Mouse (Mus musculus) adrenal gland, adult 2 months (tissue): ENCODE measurements around the gene Eefsec. TPM values are rescaled to one million over a fixed set of nuclear protein-coding genes. Genes with fewer than 3 reads are reported as not detected.

ENCODE experiments used
- DNase-seq: peaks from one replicate; pipeline ENCODE4 v3.0.0; 2021
- polyA plus RNA-seq: library from polyadenylated mRNA; depleted of rRNA; stranded (reverse); fragments of >200 nt; gene quantifications from 2 replicates; pipeline ENCODE4 v1.2.3, GENCODE M21; 2012; rRNA removed
- total RNA-seq, 2 experiments: library from RNA; stranded (reverse); gene quantifications; 2 replicates each; pipeline ENCODE4 v1.2.3; 2021

Eefsec gene
- total and polyA plus RNA-seq, 3 experiments = 15.4 to 22.4 (median 17.2) TPM

DNA sequence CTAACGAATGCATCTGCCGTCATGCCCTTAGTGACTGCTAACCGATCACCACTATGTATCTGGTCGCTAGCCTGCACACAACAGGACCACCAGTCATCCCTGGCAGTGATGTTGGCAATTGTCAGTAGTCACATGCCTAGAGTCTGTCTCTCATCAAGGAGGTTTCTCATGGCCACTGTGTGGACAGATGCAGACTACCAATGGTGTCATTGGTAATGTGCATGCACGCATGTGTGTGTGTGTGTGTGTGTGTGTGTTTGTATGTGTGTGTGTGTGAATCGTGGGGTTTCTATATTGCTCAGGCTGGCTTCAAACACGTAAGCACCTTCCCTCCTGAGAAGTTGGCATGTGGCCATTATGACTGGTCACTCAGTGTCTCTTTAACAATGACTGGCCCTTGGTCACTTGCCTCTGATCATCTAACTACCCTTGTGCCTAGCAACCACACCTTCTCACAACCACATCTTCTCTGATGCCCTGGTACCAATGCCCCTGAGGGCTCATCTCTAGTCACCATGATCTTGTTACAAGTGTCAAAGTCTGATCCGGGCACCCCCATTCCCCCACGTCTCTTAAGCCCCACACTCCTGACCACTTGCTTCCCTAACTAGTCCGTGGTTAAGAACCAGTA is 238.8 kb downstream of the Eefsec start:
- no peak for DNase-seq

Other genes starting within 250 kb of the Eefsec start
- not detected for gene Dnajb8, start 224.3 kb downstream of the Eefsec start, total RNA-seq
- gene Dnajb8, start 224.3 kb downstream of the Eefsec start, polyA plus RNA-seq = not detected in 2 replicates
- gene Ruvbl1, start 18.9 kb upstream of the Eefsec start, total RNA-seq = 10 to 100 TPM; 29.8 to 33.1 TPM
- 14.7 and 19.4 TPM in 2 replicates for gene Ruvbl1, start 18.9 kb upstream of the Eefsec start, polyA plus RNA-seq
- 100 to 1,000 TPM; 162 to 201 TPM for gene Sec61a1, start 72.4 kb upstream of the Eefsec start, total RNA-seq
- 226 and 328 TPM in 2 replicates for gene Sec61a1, start 72.4 kb upstream of the Eefsec start, polyA plus RNA-seq
- gene Kbtbd12, start 191.4 kb upstream of the Eefsec start, total RNA-seq = 1 to 10 TPM in 1 of 2 experiments, under 1 TPM in 1; 0.84 to 1.1 TPM
- gene Kbtbd12, start 191.4 kb upstream of the Eefsec start, polyA plus RNA-seq = 0.06 TPM in 1 of 2 replicates, not detected in the other